Mouse (Mus musculus) stomach, postnatal 0 days (tissue): ENCODE results near the gene Ptpn11. TPM values are rescaled to one million over a fixed set of nuclear protein-coding genes. Genes with fewer than 3 reads are reported as not detected.
"Not testable (repeated sequence)": the region's sequence is repeated elsewhere in the genome, so short reads cannot be mapped to it uniquely, and the experiment has no call there.

ENCODE experiments used
- ATAC-seq: fragments of 200-750 bp; cut with Nextera tagmentation; 2 replicates; pipeline ENCODE4 v1.8.0; 2017; ENCODE audit not compliant: low FRiP score, low TSS enrichment
- DNase-seq: peaks from one replicate; pipeline ENCODE4 v3.0.0-alpha.2; 2016; ENCODE audit warnings: low spot score
- H3K27ac ChIP-seq: fragments of 300-500 bp; sonication (generic); replicated peaks from 2 replicates; pipeline ENCODE4 v1.5.1; 2014; ENCODE audit warnings: mild to moderate bottlenecking, control low read depth
- H3K27me3 ChIP-seq: fragments of 300-500 bp; sonication (generic); 2 replicates; pipeline ENCODE4 v1.6.1; 2014; ENCODE audit warnings: low read length; ENCODE audit not compliant: control insufficient read depth, insufficient read depth
- H3K36me3 ChIP-seq: fragments of 300-500 bp; sonication (generic); 2 replicates; pipeline ENCODE4 v1.6.1; 2014; ENCODE audit warnings: low read length, mixed read lengths; ENCODE audit not compliant: control insufficient read depth, insufficient read depth
- H3K4me1 ChIP-seq: fragments of 300-500 bp; sonication (generic); replicated peaks from 2 replicates; pipeline ENCODE4 v1.6.1; 2014; ENCODE audit warnings: antibody characterized with exemption; ENCODE audit not compliant: control insufficient read depth, insufficient read depth
- H3K4me2 ChIP-seq: fragments of 300-500 bp; sonication (generic); replicated peaks from 2 replicates; pipeline ENCODE4 v1.6.1; 2014; ENCODE audit warnings: low read depth, mild to moderate bottlenecking, control low read depth, moderate library complexity
- H3K4me3 ChIP-seq: fragments of 300-500 bp; sonication (generic); 2 replicates; pipeline ENCODE4 v1.5.1; 2014; ENCODE audit warnings: low read depth, low read length, control low read depth
- H3K9ac ChIP-seq: fragments of 300-500 bp; sonication (generic); 2 replicates; pipeline ENCODE4 v1.6.1; 2014; ENCODE audit warnings: mild to moderate bottlenecking, low read length, control low read depth, mixed read lengths
- H3K9me3 ChIP-seq: fragments of 300-500 bp; sonication (generic); 2 replicates; pipeline ENCODE4 v1.6.1; 2016; ENCODE audit warnings: low read length; ENCODE audit not compliant: control insufficient read depth
- CTCF ChIP-seq: IDR thresholded peaks from 2 replicates; pipeline ENCODE4 v1.5.1; 2016; ENCODE audit warnings: antibody characterized with exemption, low read depth, mild to moderate bottlenecking, moderate library complexity
- EP300 ChIP-seq: optimal IDR thresholded peaks from 2 replicates; pipeline ENCODE3; 2016; ENCODE audit warnings: antibody characterized with exemption
- WGBS: fragments of 180-500 bp; shearing (Covaris S2); extraction: QIAGEN DNeasy Blood & Tissue Kit; methylation state at CpG from one replicate; pipeline ENCODE4 v1.1.7; 2014; 5-methylcytosine and 5-hydroxymethylcytosine counted together
- polyA plus RNA-seq: library from polyadenylated mRNA; unstranded; fragments of >200 nt; fragmentation: Nextera tagmentation; extraction: Ambion mirVana; gene quantifications from 2 replicates; pipeline ENCODE4 v1.2.1, GENCODE M21; 2015

The Ptpn11 gene
- polyA plus RNA-seq, 1 experiment from 2014 or later: 15.0 TPM

- TF ChIP-seq CTCF: no peak
- no peak for TF ChIP-seq EP300
- WGBS: 86% methylated on average over 9 of the region's 9 CpGs
These were observed 39.6 kb upstream of the Ptpn11 start for GRCm38 (mm10) chr5:121230811-121231210.

GRCm38 (mm10) chr5:121229182-121229581 is 38.0 kb upstream of the Ptpn11 start:
- Histone ChIP-seq H3K36me3 (no peaks in the 10 kb centered on the region), H3K27me3 (no peaks in the 10 kb centered on the region), H3K4me2 (no peak overlapping the region), H3K4me3 (no peak overlapping the region), H3K9ac (no peak overlapping the region), H3K9me3 (no peaks in the 10 kb centered on the region), H3K4me1 (no peaks in the 10 kb centered on the region; the same call in 1 of the 2 replicates), H3K27ac (no peak overlapping the region)
- 66% methylated on average over 2 of the region's 2 CpGs for WGBS
- ATAC-seq (no peak), DNase-seq (no peak)
- TF ChIP-seq CTCF (no peak), EP300 (no peak)

More at GRCm38 (mm10) chr5:121230811-121231210, 39.6 kb upstream of the Ptpn11 start:
- H3K36me3 ChIP-seq: no peaks in the 10 kb centered on the region
- H3K27ac ChIP-seq: no peak overlapping the region
- no peaks in the 10 kb centered on the region; the same call in 1 of the 2 replicates for H3K4me1 ChIP-seq
- DNase-seq (no peak), ATAC-seq (no peak)
- H3K9me3 ChIP-seq: no peaks in the 10 kb centered on the region
- H3K27me3 ChIP-seq: no peaks in the 10 kb centered on the region
- no peak overlapping the region for H3K4me2 ChIP-seq
- H3K9ac ChIP-seq: no peak overlapping the region
- H3K4me3 ChIP-seq: no peak overlapping the region

- ATAC-seq, H3K9ac ChIP-seq, DNase-seq, H3K27me3 ChIP-seq, H3K36me3 ChIP-seq, H3K9me3 ChIP-seq, H3K4me3 ChIP-seq, H3K4me1 ChIP-seq, H3K27ac ChIP-seq, H3K4me2 ChIP-seq: not testable (repeated sequence)
- 81% methylated on average over 1 of the region's 1 CpGs for WGBS
These were observed 36.1 kb upstream of the Ptpn11 start for GRCm38 (mm10) chr5:121227330-121227729.

- WGBS: 79% methylated on average over 4 of the region's 4 CpGs
- DNase-seq (no peak), ATAC-seq (no peak)
- TF ChIP-seq CTCF: no peak
- no peak for TF ChIP-seq EP300
- H3K27ac ChIP-seq: no peak overlapping the region
- H3K9ac ChIP-seq: no peak overlapping the region
- no peaks in the 10 kb centered on the region for H3K27me3 ChIP-seq
- H3K4me1 ChIP-seq: no peaks in the 10 kb centered on the region; the same call in 1 of the 2 replicates
- H3K4me2 ChIP-seq: no peak overlapping the region
- H3K36me3 ChIP-seq: no peaks in the 10 kb centered on the region
- H3K9me3 ChIP-seq: no peaks in the 10 kb centered on the region
- H3K4me3 ChIP-seq: no peak overlapping the region
These were observed 35.6 kb upstream of the Ptpn11 start for GRCm38 (mm10) chr5:121226845-121227244.

- H3K9me3 ChIP-seq: no peaks in the 10 kb centered on the region
- peaks cover 2% of the 10 kb centered on the region for H3K4me1 ChIP-seq
- no peak for ATAC-seq
- no peak for TF ChIP-seq CTCF
- TF ChIP-seq EP300: no peak
- H3K27ac ChIP-seq: no peak overlapping the region
- no peak overlapping the region for H3K4me2 ChIP-seq
- H3K27me3 ChIP-seq: no peaks in the 10 kb centered on the region
- H3K4me3 ChIP-seq: no peak overlapping the region
- H3K9ac ChIP-seq: no peak overlapping the region
- WGBS: 62% methylated on average over 3 of the region's 3 CpGs
- no peak for DNase-seq
- H3K36me3 ChIP-seq: no peaks in the 10 kb centered on the region
These were observed 35.2 kb upstream of the Ptpn11 start for GRCm38 (mm10) chr5:121226406-121226805.

GRCm38 (mm10) chr5:121225854-121226253 is 34.7 kb upstream of the Ptpn11 start:
- peaks cover 3% of the 10 kb centered on the region for H3K4me1 ChIP-seq
- no peaks in the 10 kb centered on the region for H3K27me3 ChIP-seq
- no peak overlapping the region for H3K4me2 ChIP-seq
- no peak for ATAC-seq
- H3K9me3 ChIP-seq: no peaks in the 10 kb centered on the region
- no peak for DNase-seq
- H3K4me3 ChIP-seq: no peak overlapping the region
- WGBS: 77% methylated on average over 2 of the region's 2 CpGs
- H3K36me3 ChIP-seq: no peaks in the 10 kb centered on the region
- TF ChIP-seq EP300: no peak
- TF ChIP-seq CTCF: no peak
- no peak overlapping the region for H3K9ac ChIP-seq
- H3K27ac ChIP-seq: no peak overlapping the region
